Mouse (Mus musculus) C2C12 (cell line): ENCODE data around the gene Cep95. TPM values are rescaled to one million over a fixed set of nuclear protein-coding genes. Genes with fewer than 3 reads are reported as not detected.

Source experiments
- H3K27me3 ChIP-seq: one replicate; pipeline ENCODE4 v1.6.1; 2011; ENCODE audit not compliant: control insufficient read depth, insufficient read depth, insufficient read length
- H3K36me3 ChIP-seq: one replicate; pipeline ENCODE4 v1.6.1; 2011; ENCODE audit not compliant: control insufficient read depth, insufficient read depth
- H3K4me3 ChIP-seq: one replicate; pipeline ENCODE4 v1.5.1; 2011; ENCODE audit warnings: mild to moderate bottlenecking, control low read depth; ENCODE audit not compliant: poor library complexity, insufficient read depth, severe bottlenecking
- H3K79me2 ChIP-seq: one replicate; pipeline ENCODE4 v1.6.1; 2011; ENCODE audit not compliant: control insufficient read depth, insufficient read depth
- H3K79me3 ChIP-seq: one replicate; pipeline ENCODE4 v1.6.1; 2011; ENCODE audit warnings: low read depth, control low read depth
- H3ac ChIP-seq: one replicate; pipeline ENCODE3; 2011; ENCODE audit warnings: low read depth; ENCODE audit not compliant: control insufficient read depth, insufficient read length
- CEBPB ChIP-seq: IDR thresholded peaks from one replicate; pipeline ENCODE4 v1.6.1; 2011; ENCODE audit warnings: low read depth, mild to moderate bottlenecking, control low read depth, moderate library complexity
- CTCF ChIP-seq: IDR thresholded peaks from one replicate; pipeline ENCODE4 v1.5.1; 2011; ENCODE audit not compliant: control insufficient read depth, insufficient read depth, insufficient read length
- FOSL1 ChIP-seq: IDR thresholded peaks from one replicate; pipeline ENCODE4 v1.8.0; 2011; ENCODE audit warnings: mild to moderate bottlenecking, low read length; ENCODE audit not compliant: poor library complexity, insufficient read depth, severe bottlenecking
- MAX ChIP-seq: IDR thresholded peaks from one replicate; pipeline ENCODE4 v1.6.1; 2011; ENCODE audit warnings: mild to moderate bottlenecking, control low read depth
- MYOD1 ChIP-seq: IDR thresholded peaks from one replicate; pipeline ENCODE4 v1.6.1; 2011; ENCODE audit warnings: low read depth; ENCODE audit not compliant: control insufficient read depth, insufficient read length
- MYOG ChIP-seq: IDR thresholded peaks from one replicate; pipeline ENCODE4 v1.6.1; 2011; ENCODE audit not compliant: control insufficient read depth, insufficient read length; ENCODE audit errors: extremely low read depth
- USF1 ChIP-seq: IDR thresholded peaks from one replicate; pipeline ENCODE4 v1.6.1; 2011; ENCODE audit warnings: low read depth, mild to moderate bottlenecking, control low read depth, moderate library complexity
- polyA plus RNA-seq: library from polyadenylated mRNA; unstranded; fragments of >200 nt; fragmentation: generic; extraction: Trizol; gene quantifications from one replicate; pipeline ENCODE4 v1.2.1, GENCODE M21; 2012; ENCODE audit warnings: missing spikeins

Gene Cep95
- polyA plus RNA-seq, 1 experiment, result 3.5 TPM

DNA sequence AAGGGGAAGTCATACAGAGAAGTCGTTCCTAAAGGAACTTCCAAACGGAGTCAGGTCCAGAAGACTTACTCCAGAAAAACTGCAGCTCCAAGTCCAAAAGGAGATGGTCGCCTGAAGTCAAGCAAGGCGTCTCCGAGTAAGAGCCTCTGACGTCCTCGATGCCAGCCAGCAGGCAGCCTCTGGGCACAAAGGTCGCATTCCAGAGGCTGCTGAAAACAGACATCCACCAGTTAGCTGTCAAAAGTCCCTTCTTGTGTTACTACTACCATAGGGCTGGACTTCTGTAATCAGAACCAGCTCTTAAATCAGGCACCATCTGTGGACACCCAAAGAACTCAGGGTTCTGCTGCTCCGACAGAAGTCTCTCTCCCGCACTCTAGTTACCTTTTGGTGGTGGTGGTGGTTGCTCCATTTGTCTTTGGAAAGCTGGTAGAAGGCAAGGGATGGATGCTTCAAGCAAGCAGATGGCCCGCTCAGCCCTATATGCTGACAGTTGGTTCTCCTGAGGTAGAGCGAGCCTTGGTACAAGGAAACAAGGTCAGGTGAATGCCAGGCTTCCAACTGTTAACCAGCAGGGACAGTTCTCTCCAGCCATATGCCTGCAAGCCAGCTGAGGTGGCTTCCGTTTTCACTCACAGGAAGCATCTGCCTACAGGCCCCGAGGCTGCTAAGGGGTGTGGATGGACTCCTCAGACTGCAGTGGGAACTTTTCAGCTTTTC is 25.7 kb downstream of the Cep95 start:
- Histone ChIP-seq H3K4me3 (no peak overlapping the region), H3K79me3 (no peaks in the 10 kb centered on the region), H3ac (no peak overlapping the region), H3K27me3 (no peaks in the 10 kb centered on the region), H3K79me2 (no peaks in the 10 kb centered on the region), H3K36me3 (peaks cover 86% of the 10 kb centered on the region)
- TF ChIP-seq FOSL1, result no peak
- no peak for TF ChIP-seq CTCF
- TF ChIP-seq USF1, result no peak
- no peak for TF ChIP-seq MYOD1
- no peak for TF ChIP-seq MYOG
- TF ChIP-seq MAX, result no peak
- TF ChIP-seq CEBPB, result no peak

GRCm38 (mm10) chr11:106815331-106815730 is 26.3 kb downstream of the Cep95 start:
- no peaks in the 10 kb centered on the region for H3K79me3 ChIP-seq
- no peak overlapping the region for H3K4me3 ChIP-seq
- H3K36me3 ChIP-seq, result peaks cover 86% of the 10 kb centered on the region
- H3K79me2 ChIP-seq, result no peaks in the 10 kb centered on the region
- H3ac ChIP-seq, result no peak overlapping the region
- H3K27me3 ChIP-seq, result no peaks in the 10 kb centered on the region
- TF ChIP-seq MYOG, result no peak

DNA sequence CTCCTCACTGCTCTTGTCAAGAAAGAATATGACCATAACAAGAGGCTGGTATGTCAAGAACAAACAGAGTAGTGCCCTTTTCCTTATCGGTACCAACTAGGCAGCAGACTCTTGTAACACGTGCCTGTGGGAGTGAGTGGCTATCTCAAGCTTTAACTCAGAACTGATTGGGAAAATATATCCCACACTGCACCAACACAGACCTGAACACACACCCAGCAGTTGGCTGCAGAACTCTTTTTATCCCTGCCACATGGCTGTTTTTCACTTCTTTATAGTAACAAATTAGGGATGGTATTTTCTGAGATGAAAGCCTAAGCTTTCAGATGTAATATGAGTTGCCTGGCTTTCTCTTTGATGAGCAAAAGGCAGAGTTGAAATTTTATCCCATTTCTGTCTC is 26.7 kb downstream of the Cep95 start:
- TF ChIP-seq MYOG (no peak), MYOD1 (no peak), CEBPB (no peak), CTCF (no peak), MAX (no peak), USF1 (no peak), FOSL1 (no peak)
- H3K36me3 ChIP-seq, result peaks cover 87% of the 10 kb centered on the region
- no peaks in the 10 kb centered on the region for H3K27me3 ChIP-seq
- H3K79me3 ChIP-seq, result no peaks in the 10 kb centered on the region
- no peak overlapping the region for H3K4me3 ChIP-seq
- no peaks in the 10 kb centered on the region for H3K79me2 ChIP-seq
- no peak overlapping the region for H3ac ChIP-seq

GRCm38 (mm10) chr11:106816316-106816715 is 27.3 kb downstream of the Cep95 start:
- TF ChIP-seq CEBPB, result no peak
- TF ChIP-seq MYOD1, result no peak
- H3K36me3 ChIP-seq, result peaks cover 87% of the 10 kb centered on the region
- H3K79me3 ChIP-seq, result no peaks in the 10 kb centered on the region

GRCm38 (mm10) chr11:106817156-106817555 is 28.1 kb downstream of the Cep95 start:
- H3ac ChIP-seq, result no peak overlapping the region
- H3K79me3 ChIP-seq, result no peaks in the 10 kb centered on the region
- H3K79me2 ChIP-seq, result no peaks in the 10 kb centered on the region
- H3K36me3 ChIP-seq, result peaks cover 92% of the 10 kb centered on the region
- TF ChIP-seq MAX (no peak), CTCF (no peak), MYOD1 (no peak), USF1 (no peak), FOSL1 (no peak), MYOG (no peak), CEBPB (no peak)
- no peak overlapping the region for H3K4me3 ChIP-seq
- no peaks in the 10 kb centered on the region for H3K27me3 ChIP-seq

More at GRCm38 (mm10) chr11:106816316-106816715, 27.3 kb downstream of the Cep95 start:
- no peak overlapping the region for H3K4me3 ChIP-seq
- no peak overlapping the region for H3ac ChIP-seq
- H3K79me2 ChIP-seq, result no peaks in the 10 kb centered on the region
- H3K27me3 ChIP-seq, result no peaks in the 10 kb centered on the region

DNA sequence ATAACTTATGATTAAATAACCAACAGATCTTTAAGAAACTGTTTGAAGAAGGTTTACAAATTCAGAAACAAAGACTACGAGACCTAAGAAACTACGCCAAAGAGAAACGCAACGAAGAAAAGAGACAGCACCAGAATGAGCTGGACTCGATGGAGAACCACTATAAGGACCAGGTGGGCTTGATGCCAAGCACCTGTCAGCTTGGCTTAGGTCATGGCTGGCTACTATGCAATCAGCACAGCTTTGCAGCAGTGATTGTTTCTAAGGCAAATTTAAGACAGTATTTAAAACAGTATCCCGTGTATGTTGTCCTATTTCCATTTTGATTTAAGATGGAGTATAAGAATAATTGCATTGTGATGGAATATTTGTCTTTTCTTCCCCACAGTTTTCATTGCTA is 28.8 kb downstream of the Cep95 start:
- TF ChIP-seq MAX, result no peak
- TF ChIP-seq CTCF, result no peak
- no peak for TF ChIP-seq MYOD1
- no peak for TF ChIP-seq MYOG
- TF ChIP-seq FOSL1, result no peak
- TF ChIP-seq CEBPB, result no peak
- no peak for TF ChIP-seq USF1
- no peaks in the 10 kb centered on the region for H3K27me3 ChIP-seq
- H3K36me3 ChIP-seq, result peaks cover 93% of the 10 kb centered on the region
- no peak overlapping the region for H3K4me3 ChIP-seq
- H3K79me3 ChIP-seq, result no peaks in the 10 kb centered on the region
- H3ac ChIP-seq, result no peak overlapping the region
- H3K79me2 ChIP-seq, result no peaks in the 10 kb centered on the region
